Comparison of ENCODE assay signal across 9 mouse cellular contexts in the genomic region with DNA sequence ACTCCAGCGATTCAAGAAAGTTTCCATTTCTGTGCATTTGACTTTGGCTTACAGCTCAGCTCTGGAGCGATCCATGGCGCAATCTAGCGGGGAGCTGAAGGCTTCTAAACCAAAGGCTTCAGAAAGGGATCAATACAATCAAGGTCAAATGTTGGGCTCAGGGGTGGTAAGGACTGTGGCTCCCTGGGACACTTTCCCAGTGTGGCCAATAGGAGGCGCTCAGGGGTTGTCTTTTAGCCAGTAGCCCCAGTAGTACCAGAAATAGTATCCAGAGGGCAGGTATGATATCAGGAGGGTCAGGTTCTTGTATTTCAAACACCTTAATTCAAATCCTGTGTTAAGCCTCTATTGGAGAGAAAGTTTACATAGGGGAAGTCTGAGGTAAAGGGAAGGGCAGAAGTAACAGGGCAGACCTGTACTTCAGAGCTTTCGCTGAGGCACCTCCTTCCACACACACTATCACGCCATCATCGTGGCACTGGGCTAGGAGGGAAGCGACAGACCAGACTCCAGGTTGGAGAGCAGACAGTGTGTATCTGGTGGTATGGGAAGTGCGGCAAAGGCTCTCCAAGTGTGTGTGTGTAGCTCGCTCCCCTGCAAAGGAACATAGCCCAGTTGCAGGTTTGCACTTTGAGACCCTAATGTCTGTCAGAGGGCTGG. TPM values are rescaled to one million over a fixed set of nuclear protein-coding genes. Genes with fewer than 3 reads are reported as not detected.
DNase-seq lines count a peak whose midpoint lies in the region; ATAC-seq and TF ChIP-seq lines count a peak whose summit lies in the region.
"Had no signal": no experiment of that assay in that cellular context is flagged by ENCODE, and none has a peak within 500 bp of the region (broad histone marks: within the 10 kb centered on the region; RNA-seq: fewer than 3 reads in every experiment).

No protein-coding gene starts in this region.

- H3K27me3 ChIP-seq in hindbrain, postnatal 0 days (ENCODE audit: insufficient read depth, low read length): no peaks in the 10 kb centered on the region
- H3K27me3 ChIP-seq in hindbrain, embryonic 16.5 days (replicated peaks; ENCODE audit: control insufficient read depth, insufficient read depth, low read length): no peaks in the 10 kb centered on the region
- H3K27me3 ChIP-seq in ES-Bruce4 (ENCODE audit: control insufficient read depth, insufficient read depth, low read length, poor library complexity, severe bottlenecking): no peaks in the 10 kb centered on the region
- H3K27me3 ChIP-seq: neural tube, embryonic 13.5 days had no signal

- TF ChIP-seq POLR2A in ES-Bruce4 (IDR thresholded peaks at IDR 0.05; ENCODE audit: insufficient read depth, low read length): no peak

- 70% methylated on average over 11 of the region's 11 CpGs for WGBS in hindbrain, postnatal 0 days
- WGBS in hindbrain, embryonic 16.5 days: 73% methylated on average over 11 of the region's 11 CpGs

- no peak overlapping the region for H3K4me2 ChIP-seq in hindbrain, postnatal 0 days (ENCODE audit: low read depth, low read length)
- no peak overlapping the region for H3K4me2 ChIP-seq in hindbrain, embryonic 16.5 days (ENCODE audit: low read length)
- H3K4me2 ChIP-seq: neural tube, embryonic 13.5 days had no signal

- TF ChIP-seq EP300 in ES-Bruce4 (IDR thresholded peaks at IDR 0.05; ENCODE audit: insufficient read depth, low read depth, low read length): no peak

- H3K36me3 ChIP-seq in hindbrain, postnatal 0 days (ENCODE audit: insufficient read depth, low read length): no peaks in the 10 kb centered on the region
- H3K36me3 ChIP-seq in hindbrain, embryonic 16.5 days (ENCODE audit: control insufficient read depth, insufficient read depth, low read length): no peaks in the 10 kb centered on the region
- no peaks in the 10 kb centered on the region for H3K36me3 ChIP-seq in ES-Bruce4 (ENCODE audit: control insufficient read depth, insufficient read depth, low read length, poor library complexity, severe bottlenecking)
- H3K36me3 ChIP-seq: neural tube, embryonic 13.5 days had no signal

- no peaks in the 10 kb centered on the region for H3K4me1 ChIP-seq in hindbrain, postnatal 0 days (ENCODE audit: insufficient read depth, low read length)
- no peaks in the 10 kb centered on the region; the same call in 1 of the 2 replicates for H3K4me1 ChIP-seq in hindbrain, embryonic 16.5 days (ENCODE audit: control insufficient read depth, insufficient read depth, low read depth, low read length)
- no peaks in the 10 kb centered on the region for H3K4me1 ChIP-seq in ES-Bruce4 (ENCODE audit: control insufficient read depth, insufficient read depth, low read length)
- H3K4me1 ChIP-seq: neural tube, embryonic 13.5 days had no signal

- TF ChIP-seq CTCF in hindbrain, postnatal 0 days (IDR thresholded peaks at IDR 0.05; ENCODE audit: low read depth): peak; percentile 53
- peak; percentile 73 for TF ChIP-seq CTCF in ES-Bruce4 (IDR thresholded peaks at IDR 0.05; ENCODE audit: low read depth, low read length)

- no peaks in the 10 kb centered on the region for H3K9me3 ChIP-seq in hindbrain, postnatal 0 days (ENCODE audit: low read length)
- H3K9me3 ChIP-seq in hindbrain, embryonic 16.5 days (ENCODE audit: control insufficient read depth, low read length): no peaks in the 10 kb centered on the region
- H3K9me3 ChIP-seq in ES-Bruce4 (replicated peaks; ENCODE audit: control insufficient read depth, insufficient read depth, low read length, poor library complexity, severe bottlenecking): no peaks in the 10 kb centered on the region
- H3K9me3 ChIP-seq: neural tube, embryonic 13.5 days had no signal

- no peak overlapping the region for H3K4me3 ChIP-seq in hindbrain, postnatal 0 days (ENCODE audit: low read length)
- H3K4me3 ChIP-seq in hindbrain, embryonic 16.5 days (ENCODE audit: low read length): no peak overlapping the region
- no peak overlapping the region for H3K4me3 ChIP-seq in ES-Bruce4 (ENCODE audit: low read depth, low read length)
- H3K4me3 ChIP-seq: neural tube, embryonic 13.5 days had no signal

- H3K9ac ChIP-seq in hindbrain, postnatal 0 days (replicated peaks; ENCODE audit: low read length): no peak overlapping the region
- no peak overlapping the region for H3K9ac ChIP-seq in hindbrain, embryonic 16.5 days (ENCODE audit: low read depth, low read length)
- no peak overlapping the region for H3K9ac ChIP-seq in ES-Bruce4 (ENCODE audit: low read depth, poor library complexity, severe bottlenecking)
- H3K9ac ChIP-seq: neural tube, embryonic 13.5 days had no signal

- H3K27ac ChIP-seq in hindbrain, postnatal 0 days: no peak overlapping the region
- no peak overlapping the region for H3K27ac ChIP-seq in hindbrain, embryonic 16.5 days (ENCODE audit: low read depth, low read length)
- no peak overlapping the region for H3K27ac ChIP-seq in ES-Bruce4 (ENCODE audit: insufficient read depth, low read length)
- H3K27ac ChIP-seq: neural tube, embryonic 13.5 days had no signal

- DNase-seq in hindbrain, postnatal 0 days (ENCODE audit: low spot score): no peak
- DNase-seq in brain, adult 2 months (ENCODE audit: low read depth, low spot score): peak; percentile 42
- peak; percentile 34 to 50 for DNase-seq in kidney, adult 8-10 months
- peak; percentile 65 for DNase-seq in lung, postnatal 36 days
- no peak for DNase-seq in cerebellum, adult 8-10 months

- ATAC-seq in hindbrain, postnatal 0 days: no peak
- no peak for ATAC-seq in hindbrain, embryonic 16.5 days
- ATAC-seq in frontal cortex, adult (ENCODE audit: low TSS enrichment): no peak

RNA-seq across cellular contexts. Expression of a gene that starts 0.6 kb away (rescaled TPM):
- total RNA-seq in hindbrain, postnatal 0 days (2014; rRNA removed): not detected in 2 replicates
- polyA plus RNA-seq in hindbrain, postnatal 0 days (2015; fragmentation: Nextera tagmentation; extraction: Ambion mirVana): 0.10 and 0.18 TPM in 2 replicates
- not detected in 2 replicates for polyA plus RNA-seq in hindbrain, embryonic 16.5 days (2015; fragmentation: Nextera tagmentation; extraction: Ambion mirVana)
- not detected in 2 replicates for polyA plus RNA-seq in ES-Bruce4 (2011; ENCODE audit: insufficient read depth, insufficient read length, low read depth, missing spikeins)

Comparison
In these comparisons a context has a peak if more than half of its experiments do, and no peak if none do; other contexts are left out.
1. DNase-seq: peak in brain, adult 2 months (single experiment), kidney, adult 8-10 months (2 of 2) and lung, postnatal 36 days (single experiment); none in hindbrain, postnatal 0 days (single experiment) and cerebellum, adult 8-10 months (single experiment).